Mouse (Mus musculus) liver, embryonic 16.5 days (tissue): Measurements from ENCODE around the gene Ntrk1. TPM values are rescaled to one million over a fixed set of nuclear protein-coding genes. Genes with fewer than 3 reads are reported as not detected.

ENCODE experiments used
- ATAC-seq: fragments of 200-750 bp; cut with Nextera tagmentation; 2 replicates; pipeline ENCODE4 v1.8.0; 2017; ENCODE audit warnings: low read depth, mild to moderate bottlenecking, moderate number of reproducible peaks, moderate library complexity
- H3K27ac ChIP-seq: fragments of 300-500 bp; sonication (generic); 2 replicates; pipeline ENCODE4 v1.5.1; 2014; ENCODE audit warnings: mild to moderate bottlenecking, low read length
- H3K27me3 ChIP-seq: fragments of 300-500 bp; sonication (generic); 2 replicates; pipeline ENCODE4 v1.6.1; 2014; ENCODE audit warnings: low read depth, low read length, mixed read lengths; ENCODE audit not compliant: control insufficient read depth, insufficient read depth
- H3K36me3 ChIP-seq: fragments of 300-500 bp; sonication (generic); 2 replicates; pipeline ENCODE4 v1.6.1; 2014; ENCODE audit warnings: mild to moderate bottlenecking; ENCODE audit not compliant: control insufficient read depth, insufficient read depth
- H3K4me1 ChIP-seq: fragments of 300-500 bp; sonication (generic); 2 replicates; pipeline ENCODE4 v1.6.1; 2014; ENCODE audit warnings: low read depth, low read length, mixed read lengths; ENCODE audit not compliant: control insufficient read depth
- H3K4me2 ChIP-seq: fragments of 300-500 bp; sonication (generic); 2 replicates; pipeline ENCODE4 v1.6.1; 2014; ENCODE audit warnings: low read depth, low read length, mixed read lengths
- H3K4me3 ChIP-seq: fragments of 300-500 bp; sonication (generic); 2 replicates; pipeline ENCODE4 v1.5.1; 2014; ENCODE audit warnings: low read depth, mild to moderate bottlenecking, low read length
- H3K9ac ChIP-seq: fragments of 300-500 bp; sonication (generic); 2 replicates; pipeline ENCODE4 v1.6.1; 2014; ENCODE audit warnings: low read depth, low read length
- H3K9me3 ChIP-seq: fragments of 300-500 bp; sonication (generic); replicated peaks from 2 replicates; pipeline ENCODE4 v1.6.1; 2016; ENCODE audit warnings: low read length; ENCODE audit not compliant: control insufficient read depth
- WGBS: fragments of 180-500 bp; shearing (Covaris S2); extraction: QIAGEN DNeasy Blood & Tissue Kit; methylation state at CpG from one replicate; pipeline ENCODE4 v1.1.7; 2014; ENCODE audit not compliant: insufficient replicate concordance; 5-methylcytosine and 5-hydroxymethylcytosine counted together
- polyA plus RNA-seq: library from polyadenylated mRNA; unstranded; fragments of >200 nt; fragmentation: Nextera tagmentation; extraction: Ambion mirVana; gene quantifications from 2 replicates; pipeline ENCODE4 v1.2.1, GENCODE M21; 2015

The Ntrk1 gene
- polyA plus RNA-seq, 1 experiment from 2014 or later: 0.18 TPM

DNA sequence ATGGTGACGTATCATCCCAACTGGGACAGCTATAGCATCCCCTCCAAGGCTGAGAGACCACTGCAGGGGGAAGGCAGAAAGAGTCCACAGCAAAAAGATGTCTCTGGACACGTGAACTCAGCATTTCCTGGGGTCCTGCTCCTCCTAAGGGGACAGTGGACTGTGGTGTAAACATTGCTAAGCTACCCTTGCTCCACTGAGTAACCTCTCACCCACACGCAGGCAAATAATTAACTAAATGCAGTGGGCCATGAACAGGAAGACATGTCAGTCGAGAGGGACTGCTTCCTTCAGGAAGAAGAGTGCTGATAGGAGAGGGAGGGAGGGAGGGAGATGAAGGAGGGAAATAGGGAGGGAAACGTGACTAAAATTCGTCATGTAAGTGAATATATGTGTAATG is 23.9 kb downstream of the Ntrk1 start:
- WGBS: 24% methylated on average over 6 of the region's 6 CpGs
- peak overlapping the region; percentile 34 for H3K27ac ChIP-seq

DNA sequence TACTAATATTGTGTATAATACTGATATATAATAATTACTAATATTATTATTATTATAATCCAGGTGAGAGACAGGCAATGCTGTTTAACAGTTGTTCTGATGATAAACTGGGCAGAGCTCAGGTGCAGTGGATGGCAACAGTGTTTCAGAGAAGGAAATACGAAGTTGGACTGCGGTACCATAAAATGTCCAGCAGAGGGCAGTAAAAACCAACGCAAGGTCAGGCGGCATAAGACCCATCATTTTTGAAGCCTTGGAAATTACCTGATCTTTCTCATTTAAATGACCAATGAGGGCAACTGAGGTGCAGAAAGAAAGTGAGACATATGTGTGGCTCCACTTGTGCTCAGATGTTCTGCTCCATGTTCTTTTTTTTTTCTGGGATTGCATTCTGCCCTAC is 24.7 kb downstream of the Ntrk1 start:
- no peaks in the 10 kb centered on the region for H3K9me3 ChIP-seq
- H3K36me3 ChIP-seq: no peaks in the 10 kb centered on the region
- H3K4me1 ChIP-seq: no peaks in the 10 kb centered on the region; the same call in 1 of the 2 replicates
- peaks cover 6% of the 10 kb centered on the region for H3K27me3 ChIP-seq
- WGBS: 0% methylated on average over 4 of the region's 4 CpGs
- no peak for ATAC-seq
- H3K4me3 ChIP-seq: no peak overlapping the region
- no peak overlapping the region for H3K27ac ChIP-seq
- H3K4me2 ChIP-seq: no peak overlapping the region
- H3K9ac ChIP-seq: no peak overlapping the region

More for the DNA sequence above, 23.9 kb downstream of the Ntrk1 start:
- H3K4me1 ChIP-seq: no peaks in the 10 kb centered on the region; the same call in 1 of the 2 replicates
- H3K4me2 ChIP-seq: no peak overlapping the region
- H3K4me3 ChIP-seq: no peak overlapping the region
- peaks cover 6% of the 10 kb centered on the region for H3K27me3 ChIP-seq
- peak; percentile 72 for ATAC-seq
- H3K9me3 ChIP-seq: no peaks in the 10 kb centered on the region
- H3K9ac ChIP-seq: no peak overlapping the region
- no peaks in the 10 kb centered on the region for H3K36me3 ChIP-seq

DNA sequence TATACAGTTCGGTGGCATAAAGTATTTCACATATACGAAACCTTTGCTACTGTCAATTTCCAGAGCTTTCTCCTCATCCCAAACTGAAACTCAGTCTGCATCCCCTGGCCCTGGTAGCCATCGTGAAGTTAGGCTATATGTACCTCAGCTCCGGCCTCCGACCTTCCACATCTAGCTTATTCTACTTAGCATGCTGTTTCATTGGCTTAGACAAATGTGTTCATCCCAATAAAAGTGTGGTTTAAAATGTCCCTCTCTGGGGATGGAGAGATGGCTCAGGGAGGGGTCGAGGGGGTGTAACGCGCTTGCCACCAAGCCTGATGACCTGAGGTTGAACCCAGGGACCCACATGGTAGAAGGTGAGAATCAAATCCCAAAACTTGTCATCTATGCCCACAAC is 25.5 kb downstream of the Ntrk1 start:
- no peak overlapping the region for H3K9ac ChIP-seq
- H3K27me3 ChIP-seq: peaks cover 6% of the 10 kb centered on the region
- no peak for ATAC-seq
- H3K4me3 ChIP-seq: no peak overlapping the region
- no peaks in the 10 kb centered on the region; the same call in 1 of the 2 replicates for H3K4me1 ChIP-seq
- H3K36me3 ChIP-seq: no peaks in the 10 kb centered on the region
- 59% methylated on average over 8 of the region's 8 CpGs for WGBS
- H3K4me2 ChIP-seq: no peak overlapping the region
- H3K27ac ChIP-seq: no peak overlapping the region
- H3K9me3 ChIP-seq: no peaks in the 10 kb centered on the region

DNA sequence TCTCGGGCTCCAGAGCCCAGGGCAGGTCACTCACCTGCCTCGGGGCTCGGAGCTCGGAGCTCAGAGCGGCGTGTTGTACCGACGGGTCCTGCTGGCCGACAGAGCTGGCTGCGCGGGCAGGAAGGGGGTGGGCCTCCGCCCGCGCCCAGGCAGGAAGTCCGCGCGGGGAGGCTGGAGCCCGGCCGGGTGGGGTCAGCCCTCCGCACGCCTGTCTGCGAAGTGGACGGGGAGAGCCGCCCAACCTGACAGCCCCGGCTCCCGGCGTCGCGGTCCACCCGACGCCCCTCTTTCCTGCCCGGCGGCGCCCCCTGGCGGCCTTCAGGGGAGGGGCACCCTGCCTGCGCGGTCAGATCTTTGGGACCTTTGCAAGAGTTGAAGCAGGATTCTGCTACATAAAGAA is 26.1 kb downstream of the Ntrk1 start:
- Histone ChIP-seq H3K9me3 (no peaks in the 10 kb centered on the region), H3K9ac (peak overlapping the region; percentile 41; the same call in 1 of the 2 replicates), H3K4me3 (peak overlapping the region; percentile 52), H3K27ac (peak overlapping the region; percentile 43), H3K36me3 (no peaks in the 10 kb centered on the region), H3K4me1 (no peaks in the 10 kb centered on the region; the same call in 1 of the 2 replicates), H3K4me2 (peak overlapping the region; percentile 56), H3K27me3 (peaks cover 6% of the 10 kb centered on the region)
- ATAC-seq: peak; percentile 64
- WGBS: 1% methylated on average over 36 of the region's 37 CpGs

DNA sequence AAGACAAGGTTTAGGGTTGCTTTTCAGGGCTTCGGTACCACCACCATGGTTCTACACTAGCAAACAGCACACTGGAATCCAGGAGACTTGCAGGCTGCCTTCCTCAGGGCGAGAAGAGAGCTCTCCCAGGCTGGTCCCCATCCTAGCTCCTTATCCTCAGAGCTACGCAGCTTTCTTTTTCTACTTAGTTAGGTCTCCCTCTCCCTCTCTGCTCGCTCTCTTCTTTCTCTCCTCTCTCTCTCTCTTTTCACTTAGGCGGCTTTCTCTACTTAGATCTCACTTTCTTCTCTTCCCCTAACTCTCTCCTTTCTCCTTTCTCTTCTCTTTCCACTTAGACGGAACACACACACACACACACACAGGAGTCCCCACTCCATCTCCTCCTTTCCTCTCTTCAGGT is 26.5 kb downstream of the Ntrk1 start:
- Histone ChIP-seq H3K4me1 (peaks cover under 1% of the 10 kb centered on the region), H3K9ac (peak overlapping the region; percentile 41; the same call in 1 of the 2 replicates), H3K4me3 (peak overlapping the region; percentile 52), H3K36me3 (no peaks in the 10 kb centered on the region), H3K4me2 (peak overlapping the region; percentile 56), H3K27ac (peak overlapping the region; percentile 43), H3K9me3 (no peaks in the 10 kb centered on the region), H3K27me3 (peaks cover 6% of the 10 kb centered on the region)
- no peak for ATAC-seq
- 27% methylated on average over 6 of the region's 6 CpGs for WGBS

DNA sequence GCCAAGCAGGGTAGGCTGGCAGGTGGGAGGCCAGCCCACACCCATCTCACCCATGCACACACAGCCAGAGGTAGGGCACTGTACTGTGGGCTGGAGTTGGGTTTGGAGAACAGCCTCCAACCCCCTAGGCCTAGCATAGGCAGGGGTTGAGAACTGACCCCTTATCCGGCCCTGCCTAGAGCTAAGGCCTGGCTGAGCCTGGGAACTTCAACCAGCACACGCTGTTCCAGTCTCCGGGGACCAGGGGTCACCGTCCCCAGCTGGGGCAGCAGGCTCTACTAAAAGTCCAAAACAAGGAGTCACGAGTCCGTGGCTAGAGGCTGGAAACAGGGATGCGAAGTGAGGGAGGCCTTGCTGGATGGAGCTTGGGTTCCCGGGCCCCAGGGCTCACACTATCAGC is 27.2 kb downstream of the Ntrk1 start:
- H3K4me1 ChIP-seq: peaks cover 4% of the 10 kb centered on the region
- peak overlapping the region; percentile 43 for H3K27ac ChIP-seq
- H3K9ac ChIP-seq: no peak overlapping the region
- H3K4me2 ChIP-seq: peak overlapping the region; percentile 17
- ATAC-seq: no peak
- H3K27me3 ChIP-seq: peaks cover 6% of the 10 kb centered on the region
- WGBS: 42% methylated on average over 8 of the region's 8 CpGs
- H3K36me3 ChIP-seq: no peaks in the 10 kb centered on the region
- H3K9me3 ChIP-seq: no peaks in the 10 kb centered on the region
- H3K4me3 ChIP-seq: peak overlapping the region; percentile 52

DNA sequence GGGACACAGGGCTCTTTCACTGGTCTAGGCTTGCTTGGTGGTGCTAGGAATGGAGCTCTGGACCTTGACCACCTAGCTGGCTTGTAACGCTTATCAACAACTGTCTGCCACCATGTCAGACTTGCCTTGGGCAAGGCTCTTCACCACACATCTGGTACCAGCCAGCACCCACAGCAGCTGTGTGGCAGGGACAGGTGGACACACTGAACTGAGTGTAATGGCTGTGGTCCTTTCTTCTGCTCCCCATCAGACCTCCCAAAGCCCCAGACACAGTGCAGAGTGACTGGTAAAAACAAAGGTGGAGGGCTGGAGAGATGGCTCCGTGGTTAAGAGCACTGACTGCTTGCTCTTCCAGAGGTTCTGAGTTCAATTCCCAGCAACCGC is 28.7 kb downstream of the Ntrk1 start:
- Histone ChIP-seq H3K9ac (no peak overlapping the region), H3K36me3 (no peaks in the 10 kb centered on the region), H3K4me1 (peaks cover 4% of the 10 kb centered on the region), H3K4me3 (no peak overlapping the region), H3K9me3 (no peaks in the 10 kb centered on the region), H3K27ac (no peak overlapping the region; the same call in 1 of the 2 replicates), H3K4me2 (no peak overlapping the region), H3K27me3 (peaks cover 6% of the 10 kb centered on the region)
- ATAC-seq: no peak
- 49% methylated on average over 3 of the region's 3 CpGs for WGBS

DNA sequence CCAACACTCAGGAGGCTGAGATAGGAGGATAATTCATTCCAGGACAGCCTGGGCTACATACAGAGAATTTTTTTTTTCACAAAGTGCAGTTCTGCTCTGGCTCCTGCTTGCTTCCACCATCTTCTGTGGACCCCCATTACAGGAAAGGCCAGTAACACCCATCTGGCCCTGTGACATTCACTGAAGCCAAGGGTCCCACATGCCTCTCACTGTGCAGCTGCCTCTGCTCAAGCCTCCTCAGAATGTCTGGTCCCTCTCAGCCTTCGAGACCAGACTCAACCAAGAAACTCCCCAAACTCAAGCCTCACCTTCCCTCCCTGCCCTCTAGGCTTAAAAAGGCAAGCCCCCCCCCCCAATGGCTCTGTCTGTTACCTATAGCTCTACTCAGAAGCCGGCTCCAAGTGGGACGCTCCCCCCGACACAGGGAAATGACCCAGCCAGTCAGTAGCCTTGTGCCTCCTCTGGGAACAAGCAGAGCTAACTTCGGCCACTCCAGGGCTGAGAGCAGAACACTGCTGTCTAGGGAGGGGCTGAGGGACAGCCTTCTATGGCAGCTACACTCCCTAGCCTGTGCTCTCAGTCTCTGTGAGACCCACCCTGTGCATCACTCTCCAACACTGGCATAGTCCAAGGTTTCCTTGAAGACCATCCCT is 29.2 kb downstream of the Ntrk1 start:
- H3K4me2 ChIP-seq: no peak overlapping the region
- H3K9ac ChIP-seq: no peak overlapping the region
- ATAC-seq: no peak
- no peaks in the 10 kb centered on the region for H3K36me3 ChIP-seq
- H3K4me1 ChIP-seq: peaks cover 4% of the 10 kb centered on the region
- H3K4me3 ChIP-seq: no peak overlapping the region
- H3K27ac ChIP-seq: peak overlapping the region; percentile 41
- WGBS: 57% methylated on average over 5 of the region's 5 CpGs
- H3K9me3 ChIP-seq: no peaks in the 10 kb centered on the region
- peaks cover 6% of the 10 kb centered on the region for H3K27me3 ChIP-seq

DNA sequence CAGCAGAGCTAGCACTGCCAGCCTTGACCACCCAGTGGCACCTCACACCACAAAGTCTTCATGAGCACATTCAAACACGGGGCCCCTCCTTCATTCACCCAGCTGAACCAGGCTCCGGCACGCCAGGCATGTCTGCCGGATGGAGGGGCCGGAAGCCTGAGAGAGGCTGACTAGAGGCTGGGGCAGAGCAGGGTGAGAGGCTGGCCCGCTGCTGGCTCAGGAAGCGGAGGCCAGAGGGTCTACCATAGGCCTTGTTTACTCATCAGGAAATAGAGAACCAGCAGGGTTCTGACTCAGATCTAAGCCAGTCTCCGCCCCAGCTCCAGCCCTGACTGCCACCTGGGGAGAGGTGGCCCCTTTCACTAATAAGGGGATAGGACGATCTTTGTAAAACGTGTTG is 29.9 kb downstream of the Ntrk1 start:
- H3K9me3 ChIP-seq: no peaks in the 10 kb centered on the region
- peak overlapping the region; percentile 10; the same call in 1 of the 2 replicates for H3K4me2 ChIP-seq
- H3K4me3 ChIP-seq: no peak overlapping the region
- WGBS: 11% methylated on average over 10 of the region's 10 CpGs
- peaks cover 4% of the 10 kb centered on the region for H3K4me1 ChIP-seq
- H3K27me3 ChIP-seq: peaks cover 6% of the 10 kb centered on the region
- H3K27ac ChIP-seq: peak overlapping the region; percentile 71
- no peak overlapping the region for H3K9ac ChIP-seq
- H3K36me3 ChIP-seq: no peaks in the 10 kb centered on the region
- ATAC-seq: peak; percentile 52
